Mouse (Mus musculus) kidney, adult 2 months (tissue): ENCODE measurements around the gene Rnf126. TPM values are rescaled to one million over a fixed set of nuclear protein-coding genes. Genes with fewer than 3 reads are reported as not detected.
"Not testable (repeated sequence)": the region's sequence is repeated elsewhere in the genome, so short reads cannot be mapped to it uniquely, and the experiment has no call there.

Source experiments
- DNase-seq: peaks from one replicate; pipeline ENCODE4 v3.0.0; 2021
- H3K27ac ChIP-seq: fragments of 200-500 bp; 2 replicates; pipeline ENCODE4 v1.5.1; 2012; ENCODE audit warnings: low read depth, low read length, control low read depth, inconsistent platforms; ENCODE audit not compliant: insufficient read depth
- H3K27me3 ChIP-seq: fragments of 200-500 bp; replicated peaks from 2 replicates; pipeline ENCODE4 v1.6.1; 2012; ENCODE audit warnings: mild to moderate bottlenecking, moderate library complexity, low read length, inconsistent platforms; ENCODE audit not compliant: control insufficient read depth, insufficient read depth
- H3K36me3 ChIP-seq: fragments of 200-500 bp; 2 replicates; pipeline ENCODE4 v1.6.1; 2012; ENCODE audit warnings: mild to moderate bottlenecking, moderate library complexity, low read length, inconsistent platforms; ENCODE audit not compliant: control insufficient read depth, insufficient read depth
- H3K4me1 ChIP-seq: fragments of 200-500 bp; 2 replicates; pipeline ENCODE4 v1.6.1; 2011; ENCODE audit warnings: low read length; ENCODE audit not compliant: control insufficient read depth, insufficient read depth
- H3K4me3 ChIP-seq: fragments of 200-500 bp; 2 replicates; pipeline ENCODE4 v1.5.1; 2011; ENCODE audit warnings: mild to moderate bottlenecking, low read depth, low read length, control low read depth; ENCODE audit not compliant: insufficient read depth
- CTCF ChIP-seq: fragments of 200-500 bp; conservative IDR thresholded peaks from 2 replicates; pipeline ENCODE4 v1.5.1; 2011; ENCODE audit warnings: low read depth, mild to moderate bottlenecking, control low read depth, low read length, moderate library complexity, mixed read lengths; ENCODE audit not compliant: insufficient read depth, insufficient read length
- POLR2A ChIP-seq: fragments of 200-500 bp; IDR thresholded peaks from one replicate; pipeline ENCODE4 v1.6.1; 2011; ENCODE audit warnings: low read depth, low read length, control low read depth
- WGBS: fragments of 180-500 bp; shearing (Covaris S2); methylation state at CpG from one replicate; pipeline ENCODE4 v1.1.7; 2018; 5-methylcytosine and 5-hydroxymethylcytosine counted together
- polyA plus RNA-seq: library from polyadenylated mRNA; depleted of rRNA; stranded (reverse); fragments of >200 nt; gene quantifications from 2 replicates; pipeline ENCODE4 v1.2.3, GENCODE M21; 2012

Gene Rnf126
- polyA plus RNA-seq, 1 experiment, result 90.2 TPM

- no peaks in the 10 kb centered on the region for H3K36me3 ChIP-seq
- no peaks in the 10 kb centered on the region for H3K27me3 ChIP-seq
- peaks cover 22% of the 10 kb centered on the region for H3K4me1 ChIP-seq
- DNase-seq, result peak; percentile 29
- H3K4me3 ChIP-seq, result peak overlapping the region; percentile 66
- TF ChIP-seq POLR2A (no peak), CTCF (no peak)
- 1% methylated on average over 16 of the region's 16 CpGs for WGBS
- H3K27ac ChIP-seq, result no peak overlapping the region; the same call in 1 of the 2 replicates
Observed at GRCm38 (mm10) chr10:79766001-79766507, 698 bp downstream of the Rnf126 start.

- H3K27ac ChIP-seq, result no peak overlapping the region
- TF ChIP-seq POLR2A (no peak), CTCF (no peak)
- WGBS, result 39% methylated on average over 2 of the region's 2 CpGs
Observed at GRCm38 (mm10) chr10:79765228-79765745, 1.5 kb downstream of the Rnf126 start.

GRCm38 (mm10) chr10:79764234-79764633 is 2.5 kb downstream of the Rnf126 start:
- peaks cover 2% of the 10 kb centered on the region for H3K36me3 ChIP-seq
- no peak for DNase-seq
- WGBS, result 64% methylated on average over 7 of the region's 7 CpGs
- no peaks in the 10 kb centered on the region for H3K27me3 ChIP-seq
- no peak for TF ChIP-seq POLR2A
- no peak for TF ChIP-seq CTCF
- no peak overlapping the region for H3K4me3 ChIP-seq
- H3K4me1 ChIP-seq, result peaks cover 22% of the 10 kb centered on the region
- no peak overlapping the region for H3K27ac ChIP-seq

More at GRCm38 (mm10) chr10:79765228-79765745, 1.5 kb downstream of the Rnf126 start:
- H3K4me3 ChIP-seq, result peak overlapping the region; percentile 66; the same call in 1 of the 2 replicates
- peaks cover 2% of the 10 kb centered on the region for H3K36me3 ChIP-seq
- DNase-seq, result peak; percentile 51
- no peaks in the 10 kb centered on the region for H3K27me3 ChIP-seq
- H3K4me1 ChIP-seq, result peaks cover 22% of the 10 kb centered on the region

- H3K27me3 ChIP-seq, result no peaks in the 10 kb centered on the region
- peaks cover 2% of the 10 kb centered on the region for H3K36me3 ChIP-seq
- no peak overlapping the region for H3K27ac ChIP-seq
- H3K4me3 ChIP-seq, result no peak overlapping the region
- DNase-seq, result no peak
- H3K4me1 ChIP-seq, result peaks cover 16% of the 10 kb centered on the region
- TF ChIP-seq POLR2A (no peak), CTCF (no peak)
- 78% methylated on average over 3 of the region's 3 CpGs for WGBS
Observed at GRCm38 (mm10) chr10:79762875-79763274, 3.9 kb downstream of the Rnf126 start.

GRCm38 (mm10) chr10:79760603-79761143 is 6.1 kb downstream of the Rnf126 start:
- Histone ChIP-seq H3K36me3 (peaks cover 2% of the 10 kb centered on the region), H3K4me3 (no peak overlapping the region), H3K4me1 (peaks cover 11% of the 10 kb centered on the region), H3K27ac (no peak overlapping the region), H3K27me3 (no peaks in the 10 kb centered on the region)
- no peak for TF ChIP-seq CTCF
- no peak for TF ChIP-seq POLR2A
- no peak for DNase-seq
- WGBS, result 90% methylated on average over 11 of the region's 11 CpGs

- H3K36me3 ChIP-seq, H3K27ac ChIP-seq, H3K4me3 ChIP-seq, DNase-seq, H3K27me3 ChIP-seq, H3K4me1 ChIP-seq: not testable (repeated sequence)
- 86% methylated on average over 1 of the region's 1 CpGs for WGBS
Observed at GRCm38 (mm10) chr10:79759675-79760074, 7.1 kb downstream of the Rnf126 start.

GRCm38 (mm10) chr10:79756660-79757059 is 10.1 kb downstream of the Rnf126 start:
- H3K36me3 ChIP-seq, result peaks cover 2% of the 10 kb centered on the region
- H3K27ac ChIP-seq, result no peak overlapping the region
- no peak overlapping the region for H3K4me3 ChIP-seq
- no peaks in the 10 kb centered on the region for H3K27me3 ChIP-seq
- 88% methylated on average over 24 of the region's 24 CpGs for WGBS
- no peak for DNase-seq
- TF ChIP-seq POLR2A (no peak), CTCF (no peak)
- no peaks in the 10 kb centered on the region for H3K4me1 ChIP-seq
